Mouse (Mus musculus): ENCODE data around the gene Megf11. TPM values are rescaled to one million over a fixed set of nuclear protein-coding genes. Genes with fewer than 3 reads are reported as not detected.

The Megf11 gene
- polyA plus RNA-seq, 1 experiment from 2014 or later, result 1.2 TPM

DNA sequence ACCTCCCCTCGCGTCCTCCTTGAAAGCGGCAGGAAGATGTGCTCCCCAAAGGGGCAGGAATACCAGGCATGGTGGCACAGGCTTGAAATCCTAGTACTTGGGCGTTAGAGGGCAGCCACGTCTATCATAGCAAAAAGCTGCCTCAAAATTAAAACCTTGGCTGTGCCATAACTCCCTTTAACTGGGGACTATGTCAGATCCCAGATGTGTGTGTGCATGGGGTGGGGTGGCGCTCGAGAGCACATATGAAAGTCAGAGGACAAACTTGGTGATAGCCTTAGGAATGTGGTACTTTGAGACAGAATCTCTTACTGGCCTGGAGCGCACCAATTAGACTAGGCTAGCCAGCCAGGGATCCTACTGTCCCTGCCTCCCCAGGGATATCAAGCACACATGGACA, 235.2 kb downstream of the Megf11 start:
- H3K9ac ChIP-seq, result no peak overlapping the region
- H3K9me3 ChIP-seq, result no peaks in the 10 kb centered on the region
- H3K36me3 ChIP-seq, result no peaks in the 10 kb centered on the region
- H3K4me1 ChIP-seq, result no peaks in the 10 kb centered on the region
- H3K27ac ChIP-seq, result no peak overlapping the region
- no peaks in the 10 kb centered on the region for H3K27me3 ChIP-seq (replicated peaks)
- WGBS, result 65% methylated on average over 8 of the region's 8 CpGs
- ATAC-seq (ENCODE audit: insufficient read depth, low FRiP score, low read depth), result no peak
- H3K4me3 ChIP-seq (replicated peaks), result no peak overlapping the region
- H3K4me2 ChIP-seq, result no peak overlapping the region

GRCm38 (mm10) chr9:64621499-64622296, 236.3 kb downstream of the Megf11 start:
- 65% methylated on average over 5 of the region's 5 CpGs for WGBS
- Histone ChIP-seq H3K4me3 (replicated peaks) (no peak overlapping the region), H3K9me3 (no peaks in the 10 kb centered on the region), H3K27ac (no peak overlapping the region), H3K9ac (no peak overlapping the region), H3K36me3 (no peaks in the 10 kb centered on the region), H3K4me2 (no peak overlapping the region), H3K27me3 (replicated peaks) (no peaks in the 10 kb centered on the region), H3K4me1 (no peaks in the 10 kb centered on the region)
- ATAC-seq (ENCODE audit: insufficient read depth, low FRiP score, low read depth), result no peak

- 91% methylated on average over 4 of the region's 4 CpGs for WGBS
- no peak overlapping the region for H3K27ac ChIP-seq
- no peak overlapping the region for H3K4me3 ChIP-seq (replicated peaks)
Measured at GRCm38 (mm10) chr9:64623361-64623760, 237.9 kb downstream of the Megf11 start.

DNA sequence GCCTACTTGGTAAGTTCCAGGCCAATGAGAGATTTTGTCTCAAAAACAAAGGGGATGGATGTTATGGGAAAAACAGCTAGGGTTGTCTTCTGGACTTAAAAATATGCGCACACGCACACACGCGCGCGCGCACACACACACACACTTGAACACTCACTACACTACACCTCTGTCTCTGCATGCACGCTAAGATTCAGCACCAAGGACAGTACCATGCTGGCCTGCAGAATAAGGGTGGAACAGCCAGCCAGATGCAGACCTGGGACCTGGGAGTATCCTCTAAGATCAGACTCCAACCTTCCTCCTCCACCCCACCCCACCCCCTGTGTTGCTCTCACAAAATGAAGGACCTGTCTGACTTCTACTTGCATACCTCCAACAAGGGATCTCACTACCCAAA, 239.1 kb downstream of the Megf11 start:
- 65% methylated on average over 8 of the region's 8 CpGs for WGBS
- ATAC-seq (ENCODE audit: insufficient read depth, low FRiP score, low read depth), result no peak; the same call in 1 of the 2 replicates

More at GRCm38 (mm10) chr9:64623361-64623760, 237.9 kb downstream of the Megf11 start:
- Histone ChIP-seq H3K4me1 (no peaks in the 10 kb centered on the region), H3K9ac (no peak overlapping the region), H3K9me3 (no peaks in the 10 kb centered on the region), H3K36me3 (no peaks in the 10 kb centered on the region), H3K27me3 (replicated peaks) (no peaks in the 10 kb centered on the region), H3K4me2 (no peak overlapping the region)
- no peak for ATAC-seq (ENCODE audit: insufficient read depth, low FRiP score, low read depth)

DNA sequence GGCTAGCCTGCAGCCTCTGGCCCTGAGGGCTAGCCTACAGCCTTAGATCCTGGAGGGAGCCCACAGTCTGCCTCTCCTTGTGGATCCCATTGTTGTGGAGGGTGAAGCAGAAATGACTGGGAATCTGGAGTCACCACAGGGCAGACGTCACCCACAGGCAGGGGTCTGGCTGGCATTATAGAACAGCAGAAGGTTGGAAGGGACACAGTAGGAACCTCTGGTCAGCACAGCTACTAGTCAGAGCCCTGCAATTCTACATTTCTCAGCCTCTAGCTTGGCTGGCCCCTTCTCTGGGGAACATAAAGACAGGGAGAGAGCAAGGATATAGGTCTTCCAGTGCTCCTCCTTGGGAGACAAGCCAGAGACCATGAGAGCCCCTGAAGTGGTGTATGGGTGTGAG, 244.4 kb downstream of the Megf11 start:
- H3K9me3 ChIP-seq, result no peaks in the 10 kb centered on the region
- H3K4me3 ChIP-seq (replicated peaks), result no peak overlapping the region
- H3K36me3 ChIP-seq, result no peaks in the 10 kb centered on the region
- 61% methylated on average over 1 of the region's 1 CpGs for WGBS
- ATAC-seq (ENCODE audit: insufficient read depth, low FRiP score, low read depth), result no peak
- H3K4me2 ChIP-seq, result no peak overlapping the region
- no peaks in the 10 kb centered on the region for H3K27me3 ChIP-seq (replicated peaks)
- H3K9ac ChIP-seq, result no peak overlapping the region
- no peak overlapping the region for H3K27ac ChIP-seq
- H3K4me1 ChIP-seq, result no peaks in the 10 kb centered on the region

More for the DNA sequence above, 239.1 kb downstream of the Megf11 start:
- no peak overlapping the region for H3K9ac ChIP-seq
- no peaks in the 10 kb centered on the region for H3K36me3 ChIP-seq
- no peaks in the 10 kb centered on the region for H3K27me3 ChIP-seq (replicated peaks)
- no peak overlapping the region for H3K4me2 ChIP-seq
- no peak overlapping the region for H3K27ac ChIP-seq
- H3K4me1 ChIP-seq, result no peaks in the 10 kb centered on the region
- no peak overlapping the region for H3K4me3 ChIP-seq (replicated peaks)
- no peaks in the 10 kb centered on the region for H3K9me3 ChIP-seq

DNA sequence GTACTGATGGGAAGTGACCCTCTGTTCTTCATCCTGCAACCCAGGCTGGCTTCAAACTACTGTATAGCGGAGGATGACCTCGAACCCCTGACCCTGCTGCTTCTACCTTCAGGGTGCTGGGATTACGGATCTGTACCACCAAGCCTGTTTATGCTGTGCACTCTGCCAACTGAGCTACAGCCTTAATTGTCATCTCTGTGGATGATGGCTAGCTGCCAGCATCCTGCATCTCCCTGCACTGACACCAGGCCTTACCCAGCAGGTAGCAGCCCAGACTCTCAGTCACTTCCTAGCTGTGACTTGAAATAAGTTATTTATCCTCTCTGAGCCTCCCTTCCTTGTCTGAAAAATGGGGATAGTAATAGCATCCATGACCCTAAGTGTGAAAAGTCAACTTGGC, 247.7 kb downstream of the Megf11 start:
- Histone ChIP-seq H3K4me1 (peaks cover 5% of the 10 kb centered on the region), H3K27ac (no peak overlapping the region), H3K9me3 (no peaks in the 10 kb centered on the region), H3K9ac (no peak overlapping the region), H3K4me2 (no peak overlapping the region), H3K4me3 (replicated peaks) (no peak overlapping the region), H3K36me3 (no peaks in the 10 kb centered on the region), H3K27me3 (replicated peaks) (0 out of 2 replicates have a peak, but pooled peaks cover 6% of the 10 kb centered on the region)
- WGBS, result 86% methylated on average over 3 of the region's 3 CpGs
- ATAC-seq (ENCODE audit: insufficient read depth, low FRiP score, low read depth), result no peak

GRCm38 (mm10) chr9:64636111-64636510, 250.7 kb downstream of the Megf11 start:
- Histone ChIP-seq H3K27ac (no peak overlapping the region), H3K9me3 (no peaks in the 10 kb centered on the region), H3K9ac (no peak overlapping the region), H3K36me3 (no peaks in the 10 kb centered on the region), H3K4me3 (replicated peaks) (no peak overlapping the region), H3K4me2 (no peak overlapping the region), H3K27me3 (replicated peaks) (0 out of 2 replicates have a peak, but pooled peaks cover 7% of the 10 kb centered on the region), H3K4me1 (peaks cover 9% of the 10 kb centered on the region)
- ATAC-seq (ENCODE audit: insufficient read depth, low FRiP score, low read depth), result no peak
- 55% methylated on average over 6 of the region's 6 CpGs for WGBS

DNA sequence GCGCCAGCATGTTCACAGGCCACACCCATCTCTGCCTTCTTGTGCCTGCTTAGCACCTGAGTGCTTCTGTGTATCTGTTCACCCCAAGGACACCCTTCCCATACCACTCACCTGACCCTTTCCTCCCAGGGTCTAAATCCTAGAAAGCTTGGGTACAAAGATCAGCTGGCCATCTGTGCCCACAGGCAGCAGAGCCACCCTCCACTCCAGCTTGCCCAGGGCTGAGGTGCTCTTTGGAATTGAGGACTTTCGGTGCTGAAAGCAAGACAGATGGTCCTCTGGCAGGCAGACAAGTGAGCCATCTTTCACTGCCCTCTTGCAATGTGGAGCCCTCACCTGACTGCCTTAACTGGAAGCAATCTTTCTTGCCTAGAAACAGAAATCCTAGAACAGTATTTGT, 251.5 kb downstream of the Megf11 start:
- Histone ChIP-seq H3K9ac (no peak overlapping the region), H3K4me1 (peaks cover 9% of the 10 kb centered on the region), H3K9me3 (no peaks in the 10 kb centered on the region), H3K4me3 (replicated peaks) (no peak overlapping the region), H3K27me3 (replicated peaks) (0 out of 2 replicates have a peak, but pooled peaks cover 7% of the 10 kb centered on the region), H3K36me3 (no peaks in the 10 kb centered on the region), H3K27ac (no peak overlapping the region), H3K4me2 (no peak overlapping the region)
- ATAC-seq (ENCODE audit: insufficient read depth, low FRiP score, low read depth), result no peak
- WGBS, result 55% methylated on average over 2 of the region's 2 CpGs

DNA sequence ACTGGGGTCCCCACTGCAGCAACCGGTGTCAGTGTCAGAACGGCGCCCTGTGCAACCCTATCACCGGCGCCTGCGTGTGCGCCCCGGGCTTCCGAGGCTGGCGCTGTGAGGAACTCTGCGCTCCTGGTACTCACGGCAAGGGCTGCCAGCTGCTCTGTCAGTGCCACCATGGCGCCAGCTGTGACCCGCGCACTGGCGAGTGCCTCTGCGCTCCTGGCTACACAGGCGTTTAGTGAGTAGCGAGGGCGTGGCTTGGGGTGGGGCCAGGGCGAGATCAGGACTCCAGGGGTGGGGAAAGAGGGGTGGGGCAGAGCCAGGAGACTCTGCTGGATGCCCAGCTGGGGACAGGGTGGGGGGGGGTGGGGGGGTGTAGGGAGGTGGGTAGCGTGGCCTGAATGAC, 252.8 kb downstream of the Megf11 start:
- no peaks in the 10 kb centered on the region for H3K9me3 ChIP-seq
- H3K27ac ChIP-seq, result no peak overlapping the region
- H3K36me3 ChIP-seq, result no peaks in the 10 kb centered on the region
- peak overlapping the region; percentile 24; the same call in 1 of the 2 replicates for H3K4me3 ChIP-seq (replicated peaks)
- H3K4me2 ChIP-seq, result peak overlapping the region; percentile 58
- H3K9ac ChIP-seq, result no peak overlapping the region
- H3K27me3 ChIP-seq (replicated peaks), result 0 out of 2 replicates have a peak, but pooled peaks cover 7% of the 10 kb centered on the region
- WGBS, result 3% methylated on average over 22 of the region's 22 CpGs
- peak; percentile 33; the same call in 1 of the 2 replicates for ATAC-seq (ENCODE audit: insufficient read depth, low FRiP score, low read depth)
- peaks cover 9% of the 10 kb centered on the region for H3K4me1 ChIP-seq

GRCm38 (mm10) chr9:64639664-64640063, 254.2 kb downstream of the Megf11 start:
- peaks cover 9% of the 10 kb centered on the region for H3K4me1 ChIP-seq
- H3K27ac ChIP-seq, result no peak overlapping the region
- H3K4me3 ChIP-seq (replicated peaks), result no peak overlapping the region
- ATAC-seq (ENCODE audit: insufficient read depth, low FRiP score, low read depth), result no peak
- no peak overlapping the region for H3K4me2 ChIP-seq
- no peaks in the 10 kb centered on the region for H3K9me3 ChIP-seq
- H3K36me3 ChIP-seq, result no peaks in the 10 kb centered on the region
- 7% methylated on average over 5 of the region's 5 CpGs for WGBS
- 0 out of 2 replicates have a peak, but pooled peaks cover 7% of the 10 kb centered on the region for H3K27me3 ChIP-seq (replicated peaks)
- no peak overlapping the region for H3K9ac ChIP-seq

GRCm38 (mm10) chr9:64644129-64644528, 258.7 kb downstream of the Megf11 start:
- Histone ChIP-seq H3K9me3 (no peaks in the 10 kb centered on the region), H3K4me2 (no peak overlapping the region), H3K27me3 (replicated peaks) (no peaks in the 10 kb centered on the region), H3K4me1 (no peaks in the 10 kb centered on the region), H3K36me3 (no peaks in the 10 kb centered on the region), H3K27ac (no peak overlapping the region), H3K9ac (no peak overlapping the region), H3K4me3 (replicated peaks) (no peak overlapping the region)
- WGBS, result 23% methylated on average over 7 of the region's 7 CpGs
- no peak for ATAC-seq (ENCODE audit: insufficient read depth, low FRiP score, low read depth)

- 77% methylated on average over 3 of the region's 3 CpGs for WGBS
- Histone ChIP-seq H3K9ac (no peak overlapping the region), H3K9me3 (no peaks in the 10 kb centered on the region), H3K4me3 (replicated peaks) (no peak overlapping the region), H3K27me3 (replicated peaks) (no peaks in the 10 kb centered on the region), H3K4me2 (no peak overlapping the region), H3K36me3 (no peaks in the 10 kb centered on the region), H3K4me1 (no peaks in the 10 kb centered on the region), H3K27ac (no peak overlapping the region)
- ATAC-seq (ENCODE audit: insufficient read depth, low FRiP score, low read depth), result no peak
Measured at GRCm38 (mm10) chr9:64645462-64645861, 260.0 kb downstream of the Megf11 start.
